Mouse (Mus musculus) hindbrain, embryonic 14.5 days (tissue): Measurements from ENCODE around the gene Cct7. TPM values are rescaled to one million over a fixed set of nuclear protein-coding genes. Genes with fewer than 3 reads are reported as not detected.

ENCODE experiments used
- ATAC-seq: fragments of 200-750 bp; cut with Nextera tagmentation; 2 replicates; pipeline ENCODE4 v1.8.0; 2017; ENCODE audit warnings: moderate number of reproducible peaks, mild to moderate bottlenecking, moderate TSS enrichment, moderate library complexity; ENCODE audit not compliant: low FRiP score
- DNase-seq: peaks from one replicate; pipeline ENCODE4 v3.0.0-alpha.2; 2015; ENCODE audit warnings: low spot score
- H3K27ac ChIP-seq: fragments of 300-500 bp; sonication (generic); 2 replicates; pipeline ENCODE4 v1.5.1; 2014; ENCODE audit warnings: mild to moderate bottlenecking, moderate library complexity
- H3K27me3 ChIP-seq: fragments of 300-500 bp; sonication (generic); 2 replicates; pipeline ENCODE4 v1.6.1; 2014; ENCODE audit warnings: mild to moderate bottlenecking, low read length, mixed read lengths; ENCODE audit not compliant: control insufficient read depth, insufficient read depth
- H3K36me3 ChIP-seq: fragments of 300-500 bp; sonication (generic); replicated peaks from 2 replicates; pipeline ENCODE4 v1.6.1; 2014; ENCODE audit not compliant: control insufficient read depth, insufficient read depth
- H3K4me1 ChIP-seq: fragments of 300-500 bp; sonication (generic); replicated peaks from 2 replicates; pipeline ENCODE4 v1.6.1; 2014; ENCODE audit warnings: antibody characterized with exemption, low read length, mixed read lengths; ENCODE audit not compliant: control insufficient read depth, insufficient read depth
- H3K4me2 ChIP-seq: fragments of 300-500 bp; sonication (generic); replicated peaks from 2 replicates; pipeline ENCODE4 v1.6.1; 2014; ENCODE audit warnings: mild to moderate bottlenecking, moderate library complexity
- H3K4me3 ChIP-seq: fragments of 300-500 bp; sonication (generic); replicated peaks from 2 replicates; pipeline ENCODE4 v1.5.1; 2014; ENCODE audit warnings: mild to moderate bottlenecking, low read length
- H3K9ac ChIP-seq: fragments of 300-500 bp; sonication (generic); 2 replicates; pipeline ENCODE4 v1.6.1; 2014
- H3K9me3 ChIP-seq: fragments of 300-500 bp; sonication (generic); 2 replicates; pipeline ENCODE4 v1.6.1; 2016; ENCODE audit warnings: low read length; ENCODE audit not compliant: control insufficient read depth
- WGBS: fragments of 180-500 bp; shearing (Covaris S2); extraction: QIAGEN DNeasy Blood & Tissue Kit; methylation state at CpG from one replicate; pipeline ENCODE4 v1.1.7; 2014; 5-methylcytosine and 5-hydroxymethylcytosine counted together
- polyA plus RNA-seq: library from polyadenylated mRNA; unstranded; fragments of >200 nt; fragmentation: Nextera tagmentation; extraction: Ambion mirVana; gene quantifications from 2 replicates; pipeline ENCODE4 v1.2.1, GENCODE M21; 2014

Gene Cct7
- polyA plus RNA-seq, 1 experiment from 2014 or later = 566 TPM

DNA sequence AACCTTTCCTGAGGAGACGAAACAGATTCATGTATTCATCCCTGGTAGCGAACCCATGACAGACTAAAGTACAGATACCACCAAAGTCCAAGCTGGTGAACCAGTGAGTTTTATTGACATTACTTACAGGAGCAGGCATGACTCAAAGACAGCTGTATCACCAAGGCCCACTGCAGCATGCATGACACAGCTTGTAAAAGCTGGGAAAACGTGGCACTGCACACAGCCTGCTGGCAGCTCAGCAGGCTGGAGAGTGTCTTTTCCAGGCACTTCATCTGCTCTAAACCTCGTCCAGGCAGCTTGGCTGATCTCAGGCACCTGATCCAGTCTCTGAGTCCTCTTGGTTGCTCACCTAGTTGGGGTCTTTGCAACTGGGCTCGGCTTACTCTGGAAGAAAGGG is 57.3 kb downstream of the Cct7 start:
- H3K27ac ChIP-seq = no peak overlapping the region
- H3K4me1 ChIP-seq = peaks cover 10% of the 10 kb centered on the region
- H3K4me3 ChIP-seq = no peak overlapping the region
- WGBS = 54% methylated on average over 5 of the region's 5 CpGs
- ATAC-seq (no peak), DNase-seq (no peak)
- H3K9ac ChIP-seq = no peak overlapping the region
- H3K9me3 ChIP-seq = no peaks in the 10 kb centered on the region
- H3K4me2 ChIP-seq = no peak overlapping the region
- no peaks in the 10 kb centered on the region for H3K36me3 ChIP-seq
- H3K27me3 ChIP-seq = peaks cover 37% of the 10 kb centered on the region

DNA sequence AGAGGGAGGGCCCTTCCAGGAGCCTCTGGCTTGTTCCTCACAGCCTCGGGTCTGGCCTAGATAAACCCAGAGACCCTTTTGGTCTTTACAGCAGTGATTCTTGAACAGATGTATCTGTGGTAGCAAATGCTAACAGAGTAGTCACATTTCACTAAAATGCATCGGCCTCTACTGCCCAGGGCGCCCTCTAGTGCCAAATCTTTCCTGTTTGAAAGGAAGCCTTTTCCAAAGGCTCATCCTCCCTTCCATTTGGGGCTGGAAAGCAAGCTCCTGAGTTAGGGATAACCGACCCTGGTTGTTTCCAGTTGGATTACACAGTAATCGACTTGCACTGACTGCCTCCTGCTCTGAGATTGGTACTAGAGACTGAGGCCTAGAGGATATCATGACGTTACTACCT is 59.2 kb downstream of the Cct7 start:
- no peak overlapping the region for H3K4me2 ChIP-seq
- H3K4me3 ChIP-seq = no peak overlapping the region
- no peak for ATAC-seq
- peak; percentile 82 for DNase-seq
- H3K36me3 ChIP-seq = no peaks in the 10 kb centered on the region
- peaks cover 56% of the 10 kb centered on the region for H3K27me3 ChIP-seq
- H3K4me1 ChIP-seq = peaks cover 10% of the 10 kb centered on the region
- H3K9me3 ChIP-seq = no peaks in the 10 kb centered on the region
- no peak overlapping the region for H3K9ac ChIP-seq
- H3K27ac ChIP-seq = no peak overlapping the region
- WGBS = 2% methylated on average over 6 of the region's 6 CpGs

DNA sequence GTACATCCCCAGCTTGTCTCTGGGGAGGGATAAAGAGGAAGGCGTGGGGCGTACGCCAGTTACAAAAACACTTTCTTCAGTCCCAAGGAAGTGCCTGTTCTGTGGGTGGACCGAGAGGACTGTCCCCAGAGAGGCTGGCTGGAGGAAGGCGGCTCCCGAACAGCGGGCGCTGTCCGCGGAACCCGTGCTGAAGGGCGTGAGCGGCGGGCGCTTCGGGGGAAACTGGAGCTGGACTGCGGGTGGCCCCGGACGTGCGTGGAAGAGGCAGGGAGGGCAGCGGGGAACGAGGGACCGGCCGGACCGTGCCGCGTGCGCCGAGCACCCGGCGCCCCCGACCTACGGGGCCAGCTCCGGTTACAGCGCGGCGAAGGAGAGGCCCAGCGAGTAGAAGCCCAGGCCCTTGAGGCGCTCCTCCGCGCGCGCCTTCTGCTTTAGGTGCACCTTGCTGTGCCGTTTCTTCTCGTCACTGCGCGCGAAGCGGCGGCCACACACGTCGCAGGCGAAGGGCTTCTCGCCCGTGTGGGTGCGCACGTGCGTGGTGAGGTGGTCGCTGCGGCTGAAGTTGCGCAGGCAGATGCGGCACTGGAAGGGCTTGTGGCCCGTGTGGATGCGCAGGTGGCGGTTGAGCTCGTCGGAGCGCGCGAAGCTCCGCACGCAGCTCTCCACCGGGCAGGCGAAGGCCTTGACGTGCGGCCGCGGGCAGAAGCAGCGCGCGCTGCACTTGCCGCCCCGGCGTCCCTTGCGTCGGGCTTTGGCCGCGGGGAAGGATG is 60.2 kb downstream of the Cct7 start:
- WGBS = under 1% methylated on average over 87 of the region's 88 CpGs
- no peaks in the 10 kb centered on the region for H3K9me3 ChIP-seq
- H3K36me3 ChIP-seq = no peaks in the 10 kb centered on the region
- peaks cover 64% of the 10 kb centered on the region for H3K27me3 ChIP-seq
- peak overlapping the region; percentile 85 for H3K4me2 ChIP-seq
- ATAC-seq = peak; percentile 21; the same call in 1 of the 2 replicates
- peak overlapping the region; percentile 10; the same call in 1 of the 2 replicates for H3K9ac ChIP-seq
- H3K4me1 ChIP-seq = peaks cover 10% of the 10 kb centered on the region
- H3K4me3 ChIP-seq = peak overlapping the region; percentile 43
- no peak overlapping the region for H3K27ac ChIP-seq
- DNase-seq = no peak

DNA sequence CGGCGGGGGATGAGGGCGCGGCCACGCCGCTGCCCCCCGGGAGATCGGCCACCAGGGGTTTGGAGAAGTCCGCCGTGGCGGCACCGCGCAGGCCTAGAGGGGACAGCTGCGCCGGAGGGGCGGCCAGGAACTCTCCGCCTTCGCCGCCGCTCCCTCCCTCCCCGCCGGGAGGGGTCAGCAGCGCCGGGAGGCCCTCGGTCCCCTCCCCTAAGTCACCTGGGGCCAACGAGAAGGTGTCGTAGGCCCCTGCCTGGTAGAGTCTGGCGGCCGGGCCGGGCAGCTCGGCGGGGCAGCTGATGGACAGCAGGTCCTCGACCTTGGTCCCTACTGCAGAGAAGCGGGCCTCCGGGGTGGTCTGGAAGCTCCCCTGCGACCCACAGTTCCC is 60.7 kb downstream of the Cct7 start:
- no peak for ATAC-seq

DNA sequence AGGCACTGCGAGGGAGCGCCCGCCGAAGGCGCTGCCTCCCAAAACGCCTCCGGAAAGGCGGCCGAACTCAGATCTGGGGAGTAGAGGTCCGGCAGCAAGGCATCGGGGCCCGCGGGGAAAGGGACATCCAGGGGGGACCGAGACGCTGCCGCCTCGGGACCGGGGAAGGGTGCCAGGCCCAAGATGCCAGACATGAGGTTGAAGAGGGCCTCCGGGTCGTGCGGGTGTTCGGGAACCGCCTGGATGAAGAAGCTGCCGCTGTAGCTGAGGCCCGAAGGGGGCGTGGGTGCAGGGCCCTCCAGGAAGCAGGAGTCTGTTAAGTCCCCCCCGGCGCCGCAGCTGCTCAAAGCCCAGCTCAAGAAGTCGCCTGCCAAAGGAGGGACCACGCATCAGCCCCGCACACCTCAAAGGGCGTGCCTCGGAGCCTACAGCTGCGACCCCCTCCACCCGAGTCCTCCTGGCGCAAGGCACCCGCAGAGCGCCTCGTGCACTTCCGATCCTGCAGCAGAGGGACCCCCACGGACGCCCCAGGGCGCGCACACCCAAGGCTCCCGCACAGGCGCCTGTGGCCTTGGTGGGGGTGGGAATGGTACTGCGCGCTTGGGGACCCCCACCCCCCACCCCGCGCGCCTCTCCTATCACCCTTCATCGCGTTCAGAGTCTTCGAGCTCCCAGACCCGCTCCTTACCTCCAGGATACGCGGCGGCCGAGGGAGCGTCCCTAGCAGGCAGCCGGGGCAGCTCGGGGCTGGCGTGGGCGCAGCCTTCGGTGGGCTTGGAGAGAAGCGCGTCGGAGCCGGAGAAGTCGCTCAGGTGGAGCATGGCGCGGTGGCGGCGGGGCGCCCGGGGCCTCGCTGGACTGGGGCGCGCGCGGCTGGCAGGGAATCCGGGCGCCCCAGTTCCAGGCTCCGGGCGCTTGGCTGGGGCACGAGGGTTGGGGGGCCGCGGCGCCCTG is 61.5 kb downstream of the Cct7 start:
- H3K4me1 ChIP-seq = peaks cover 10% of the 10 kb centered on the region
- H3K9ac ChIP-seq = peak overlapping the region; percentile 35
- WGBS = 1% methylated on average over 79 of the region's 90 CpGs
- no peak overlapping the region for H3K27ac ChIP-seq
- H3K9me3 ChIP-seq = no peaks in the 10 kb centered on the region
- ATAC-seq = peak; percentile 35
- peak overlapping the region; percentile 43 for H3K4me3 ChIP-seq
- peak overlapping the region; percentile 85 for H3K4me2 ChIP-seq
- H3K36me3 ChIP-seq = no peaks in the 10 kb centered on the region
- DNase-seq = no peak
- H3K27me3 ChIP-seq = peaks cover 64% of the 10 kb centered on the region

More for the DNA sequence above, 60.7 kb downstream of the Cct7 start:
- Histone ChIP-seq H3K4me2 (peak overlapping the region; percentile 85), H3K27me3 (peaks cover 64% of the 10 kb centered on the region), H3K9me3 (no peaks in the 10 kb centered on the region), H3K36me3 (no peaks in the 10 kb centered on the region), H3K27ac (no peak overlapping the region), H3K4me1 (peaks cover 10% of the 10 kb centered on the region), H3K9ac (peak overlapping the region; percentile 10; the same call in 1 of the 2 replicates), H3K4me3 (peak overlapping the region; percentile 43)
- WGBS = under 1% methylated on average over 34 of the region's 36 CpGs
- DNase-seq = no peak

DNA sequence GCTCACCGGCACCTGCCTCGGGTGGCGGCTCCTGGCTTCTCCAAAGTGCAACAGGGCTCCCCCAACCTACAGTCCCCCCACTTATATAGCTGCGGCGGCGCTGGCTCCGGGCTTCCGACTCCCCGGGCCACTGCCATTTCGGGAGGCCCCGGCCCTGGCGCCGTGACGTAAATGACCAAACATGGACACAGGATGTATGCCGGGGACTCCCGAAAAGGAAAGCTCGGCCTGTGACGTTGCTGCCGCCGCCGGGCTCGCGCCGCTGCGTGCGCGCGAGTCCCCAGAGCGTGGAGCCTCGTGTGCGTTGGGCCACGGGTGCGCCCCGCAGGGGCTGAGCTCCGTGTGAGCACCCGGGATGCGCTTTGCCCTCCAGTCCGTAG is 62.2 kb downstream of the Cct7 start, which contains the start of gene Egr4:
TSS of gene Egr4 (minus strand) at position 59 of the 380 bp plus-strand sequence.
- peak within 1 kb of the TSS; percentile 43 for H3K4me3 ChIP-seq
- peaks cover 64% of the 10 kb centered on the region for H3K27me3 ChIP-seq
- under 1% methylated on average over 38 of the region's 38 CpGs for WGBS
- H3K9me3 ChIP-seq = no peaks in the 10 kb centered on the region
- H3K27ac ChIP-seq = no peak within 1 kb of the TSS
- DNase-seq (peak; percentile 73), ATAC-seq (peak; percentile 52)
- peak within 1 kb of the TSS; percentile 85 for H3K4me2 ChIP-seq
- peak within 1 kb of the TSS; percentile 35 for H3K9ac ChIP-seq
- no peaks in the 10 kb centered on the region for H3K36me3 ChIP-seq
- peaks cover 14% of the 10 kb centered on the region for H3K4me1 ChIP-seq

DNA sequence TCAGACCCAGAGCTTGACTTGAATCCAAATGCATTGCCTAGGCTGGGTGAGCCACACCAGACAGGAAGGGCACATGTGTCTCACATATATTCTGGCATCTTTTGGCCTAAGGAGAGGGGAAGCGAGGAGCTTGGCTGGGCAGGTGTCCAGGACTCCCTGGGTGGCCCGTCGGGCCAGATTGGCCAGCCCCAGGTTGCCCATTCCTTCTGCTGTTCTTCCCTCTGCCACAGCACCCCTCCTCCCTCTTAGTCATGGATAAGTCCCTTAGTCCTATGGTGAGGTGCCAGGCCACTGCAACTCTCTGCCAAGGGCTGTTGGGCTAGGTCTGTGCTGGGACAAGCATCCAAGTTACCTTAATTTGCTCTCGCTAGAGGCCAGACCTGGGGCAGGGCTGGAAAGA is 64.6 kb downstream of the Cct7 start:
- Histone ChIP-seq H3K4me1 (peaks cover 14% of the 10 kb centered on the region), H3K4me2 (no peak overlapping the region), H3K27me3 (peaks cover 54% of the 10 kb centered on the region), H3K4me3 (no peak overlapping the region), H3K9ac (no peak overlapping the region), H3K36me3 (no peaks in the 10 kb centered on the region), H3K9me3 (no peaks in the 10 kb centered on the region), H3K27ac (no peak overlapping the region)
- no peak for DNase-seq
- 61% methylated on average over 4 of the region's 4 CpGs for WGBS
- no peak for ATAC-seq
